In the genomic region with DNA sequence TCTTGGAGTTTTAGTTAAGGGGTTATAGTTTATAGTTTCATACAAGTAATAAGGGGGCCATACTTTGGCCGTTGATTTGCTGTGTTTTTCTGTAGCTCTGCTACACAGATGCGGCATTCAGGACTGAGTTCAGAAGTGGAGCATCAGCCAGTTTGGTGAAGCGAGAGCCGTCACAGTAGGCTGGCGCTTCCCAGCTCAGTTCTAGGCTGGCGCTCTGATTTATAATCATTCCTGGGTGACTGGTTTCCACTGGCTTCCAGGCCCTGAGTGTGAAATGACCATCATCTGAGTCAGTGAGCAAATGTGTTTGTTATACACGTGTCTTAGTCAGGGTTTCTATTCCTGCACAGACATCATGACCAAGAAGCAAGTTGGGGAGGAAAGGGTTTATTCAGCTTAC, we compare ENCODE assay signal across 22 mouse cellular contexts.
"Had no signal": no experiment of that assay in that cellular context is flagged by ENCODE, and none has a peak within 500 bp of the region (broad histone marks: within the 10 kb centered on the region; RNA-seq: fewer than 3 reads in every experiment).

No protein-coding gene starts in this region.

- H3K4me3 ChIP-seq: heart, embryonic 10.5 days; heart, embryonic 12.5 days; hindbrain, embryonic 13.5 days; hindbrain, embryonic 15.5 days; limb, embryonic 13.5 days; limb, embryonic 15.5 days; liver, embryonic 12.5 days had no signal

- H3K9me3 ChIP-seq: heart, embryonic 10.5 days; heart, embryonic 12.5 days; hindbrain, embryonic 13.5 days; hindbrain, embryonic 15.5 days; limb, embryonic 13.5 days; limb, embryonic 15.5 days; liver, embryonic 12.5 days had no signal

- ATAC-seq: hindbrain, postnatal 0 days; intestine, embryonic 16.5 days; liver, embryonic 12.5 days had no signal

- H3K27ac ChIP-seq: heart, embryonic 10.5 days; hindbrain, embryonic 13.5 days; hindbrain, embryonic 15.5 days; hindbrain, postnatal 0 days; limb, embryonic 13.5 days; limb, embryonic 15.5 days; liver, embryonic 12.5 days; liver, embryonic 14.5 days had no signal

- DNase-seq: gastrocnemius, postnatal 14 days; gastrocnemius, postnatal 36 days; heart, adult 18-20 months; heart, postnatal 10 days; heart, postnatal 36 days; kidney, adult 11 months; kidney, adult 2 months; kidney, postnatal 10 days; kidney, postnatal 25 days; layer of hippocampus, adult 9-11 months; layer of hippocampus, postnatal 36 days; left cerebral cortex, postnatal 4 days had no signal

- H3K4me1 ChIP-seq: hindbrain, embryonic 13.5 days; hindbrain, embryonic 15.5 days; limb, embryonic 13.5 days; limb, embryonic 15.5 days; liver, embryonic 12.5 days had no signal

- H3K27me3 ChIP-seq: heart, embryonic 12.5 days; hindbrain, embryonic 13.5 days; hindbrain, embryonic 15.5 days; limb, embryonic 13.5 days; limb, embryonic 15.5 days; liver, embryonic 12.5 days had no signal

- H3K9ac ChIP-seq: heart, embryonic 12.5 days; hindbrain, embryonic 13.5 days; hindbrain, embryonic 15.5 days; limb, embryonic 13.5 days; limb, embryonic 15.5 days; liver, embryonic 12.5 days; liver, embryonic 14.5 days had no signal

- H3K4me2 ChIP-seq: heart, embryonic 12.5 days; hindbrain, embryonic 13.5 days; hindbrain, embryonic 15.5 days; limb, embryonic 13.5 days; limb, embryonic 15.5 days; liver, embryonic 12.5 days had no signal
